Mouse (Mus musculus) thymus, adult 2 months (tissue): ENCODE results near the gene Ptprq. TPM values are rescaled to one million over a fixed set of nuclear protein-coding genes. Genes with fewer than 3 reads are reported as not detected.

Source experiments
- DNase-seq: peaks from one replicate; pipeline ENCODE4 v3.0.0; 2021
- H3K27ac ChIP-seq: fragments of 200-500 bp; 2 replicates; pipeline ENCODE4 v1.5.1; 2012; ENCODE audit warnings: low read length, control low read depth; ENCODE audit not compliant: control insufficient read depth, insufficient read depth
- H3K27me3 ChIP-seq: fragments of 200-500 bp; 2 replicates; pipeline ENCODE4 v1.6.1; 2012; ENCODE audit warnings: mild to moderate bottlenecking, low read length, moderate library complexity, mixed read lengths; ENCODE audit not compliant: control insufficient read depth, insufficient read depth
- H3K36me3 ChIP-seq: fragments of 200-500 bp; 2 replicates; pipeline ENCODE4 v1.6.1; 2012; ENCODE audit warnings: mild to moderate bottlenecking, low read length, moderate library complexity; ENCODE audit not compliant: control insufficient read depth, insufficient read depth
- H3K4me1 ChIP-seq: fragments of 200-500 bp; replicated peaks from 2 replicates; pipeline ENCODE4 v1.6.1; 2012; ENCODE audit warnings: low read length; ENCODE audit not compliant: control insufficient read depth, insufficient read depth
- H3K4me3 ChIP-seq: fragments of 200-500 bp; 2 replicates; pipeline ENCODE4 v1.5.1; 2012; ENCODE audit warnings: mild to moderate bottlenecking, low read length, control low read depth, moderate library complexity; ENCODE audit not compliant: control insufficient read depth, insufficient read depth
- CTCF ChIP-seq: fragments of 200-500 bp; IDR thresholded peaks from 2 replicates; pipeline ENCODE4 v1.5.1; 2012; ENCODE audit warnings: mild to moderate bottlenecking, control low read depth, low read length, moderate library complexity, borderline replicate concordance; ENCODE audit not compliant: control insufficient read depth, poor library complexity, insufficient read depth; ENCODE audit errors: extremely low read depth
- POLR2A ChIP-seq: fragments of 200-500 bp; IDR thresholded peaks from 2 replicates; pipeline ENCODE4 v1.6.1; 2012; ENCODE audit warnings: mild to moderate bottlenecking, low read length, control low read depth, moderate library complexity; ENCODE audit not compliant: control insufficient read depth, poor library complexity, insufficient read depth; ENCODE audit errors: extremely low read depth
- WGBS: fragments of 180-500 bp; shearing (Covaris S2); methylation state at CpG from one replicate; pipeline ENCODE4 v1.1.7; 2018; 5-methylcytosine and 5-hydroxymethylcytosine counted together
- polyA plus RNA-seq: library from polyadenylated mRNA; depleted of rRNA; stranded (reverse); fragments of >200 nt; gene quantifications from 2 replicates; pipeline ENCODE4 v1.2.3, GENCODE M21; 2012

Ptprq gene
- polyA plus RNA-seq, 1 experiment, result 1.2 TPM

GRCm38 (mm10) chr10:107659141-107659540 lies 60.7 kb downstream of the Ptprq start:
- no peaks in the 10 kb centered on the region for H3K4me1 ChIP-seq
- no peak overlapping the region for H3K27ac ChIP-seq
- H3K27me3 ChIP-seq, result no peaks in the 10 kb centered on the region
- no peaks in the 10 kb centered on the region for H3K36me3 ChIP-seq
- TF ChIP-seq CTCF, result no peak
- 95% methylated on average over 2 of the region's 2 CpGs for WGBS
- DNase-seq, result no peak
- no peak overlapping the region for H3K4me3 ChIP-seq

GRCm38 (mm10) chr10:107649687-107650086 lies 70.2 kb downstream of the Ptprq start:
- TF ChIP-seq POLR2A (no peak), CTCF (no peak)
- 89% methylated on average over 2 of the region's 2 CpGs for WGBS

GRCm38 (mm10) chr10:107628104-107628503 lies 91.7 kb downstream of the Ptprq start:
- 64% methylated on average over 3 of the region's 3 CpGs for WGBS
- TF ChIP-seq POLR2A (no peak), CTCF (no peak)
- H3K4me3 ChIP-seq, result no peak overlapping the region

More at GRCm38 (mm10) chr10:107649687-107650086, 70.2 kb downstream of the Ptprq start:
- Histone ChIP-seq H3K27me3 (no peaks in the 10 kb centered on the region), H3K4me1 (no peaks in the 10 kb centered on the region), H3K36me3 (no peaks in the 10 kb centered on the region), H3K27ac (no peak overlapping the region), H3K4me3 (no peak overlapping the region)
- no peak for DNase-seq

GRCm38 (mm10) chr10:107626648-107627047 lies 93.2 kb downstream of the Ptprq start:
- Histone ChIP-seq H3K27me3 (no peaks in the 10 kb centered on the region), H3K27ac (no peak overlapping the region), H3K4me3 (no peak overlapping the region), H3K36me3 (no peaks in the 10 kb centered on the region), H3K4me1 (no peaks in the 10 kb centered on the region)
- WGBS, result 73% methylated on average over 1 of the region's 1 CpGs
- DNase-seq, result no peak
- TF ChIP-seq POLR2A (no peak), CTCF (no peak)

More at GRCm38 (mm10) chr10:107628104-107628503, 91.7 kb downstream of the Ptprq start:
- Histone ChIP-seq H3K36me3 (no peaks in the 10 kb centered on the region), H3K27ac (no peak overlapping the region), H3K27me3 (no peaks in the 10 kb centered on the region), H3K4me1 (no peaks in the 10 kb centered on the region)
- DNase-seq, result no peak

- H3K4me3 ChIP-seq, result no peak overlapping the region
- H3K36me3 ChIP-seq, result no peaks in the 10 kb centered on the region
- WGBS, result 91% methylated on average over 4 of the region's 4 CpGs
- H3K27ac ChIP-seq, result no peak overlapping the region
- no peaks in the 10 kb centered on the region for H3K4me1 ChIP-seq
- H3K27me3 ChIP-seq, result no peaks in the 10 kb centered on the region
- no peak for TF ChIP-seq POLR2A
- TF ChIP-seq CTCF, result no peak
- DNase-seq, result no peak
These were observed 95.6 kb downstream of the Ptprq start for GRCm38 (mm10) chr10:107624211-107624610.

GRCm38 (mm10) chr10:107615460-107615859 lies 104.4 kb downstream of the Ptprq start:
- TF ChIP-seq POLR2A, result no peak
- TF ChIP-seq CTCF, result no peak
- Histone ChIP-seq H3K4me1 (no peaks in the 10 kb centered on the region), H3K4me3 (no peak overlapping the region), H3K27ac (no peak overlapping the region), H3K36me3 (no peaks in the 10 kb centered on the region), H3K27me3 (no peaks in the 10 kb centered on the region)
- DNase-seq, result no peak
- WGBS, result 90% methylated on average over 2 of the region's 2 CpGs

- no peak for TF ChIP-seq POLR2A
- no peak for TF ChIP-seq CTCF
- no peak for DNase-seq
- Histone ChIP-seq H3K4me1 (no peaks in the 10 kb centered on the region), H3K4me3 (no peak overlapping the region), H3K27me3 (no peaks in the 10 kb centered on the region), H3K36me3 (no peaks in the 10 kb centered on the region), H3K27ac (no peak overlapping the region)
- 90% methylated on average over 6 of the region's 6 CpGs for WGBS
These were observed 118.5 kb downstream of the Ptprq start for GRCm38 (mm10) chr10:107601371-107601770.
